Mouse (Mus musculus) ES-Bruce4 (cell line): ENCODE results near the gene Slc39a1.

Source experiments
- CTCF ChIP-seq: IDR thresholded peaks from one replicate; pipeline ENCODE4 v1.8.1; 2011; ENCODE audit warnings: low read depth, low read length
- EP300 ChIP-seq: IDR thresholded peaks from 2 replicates; pipeline ENCODE4 v1.6.1; 2011; ENCODE audit warnings: low read depth, low read length; ENCODE audit not compliant: insufficient read depth
- POLR2A ChIP-seq: IDR thresholded peaks from one replicate; pipeline ENCODE4 v1.8.1; 2011; ENCODE audit warnings: low read length; ENCODE audit not compliant: insufficient read depth

DNA sequence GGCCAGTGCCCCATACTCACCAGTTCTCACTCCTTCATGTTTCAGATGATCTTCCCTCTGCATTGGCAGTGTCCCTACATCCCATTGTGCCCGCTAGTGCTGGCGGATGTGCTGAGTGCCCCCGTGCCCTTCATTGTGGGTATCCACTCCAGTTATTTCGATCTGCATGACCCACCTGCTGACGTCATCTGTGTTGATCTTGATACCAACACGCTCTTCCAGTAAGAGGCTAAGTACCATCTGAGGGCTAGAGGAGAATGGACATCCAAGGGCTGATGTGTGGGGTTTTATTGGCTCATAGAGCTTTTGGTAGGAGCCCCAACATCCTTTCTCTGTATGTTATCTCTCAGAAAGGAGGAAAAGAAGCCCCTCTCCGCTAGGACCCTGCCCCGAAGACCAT is 22.8 kb downstream of the Slc39a1 start:
- TF ChIP-seq CTCF (no peak), POLR2A (no peak), EP300 (no peak)
